Comparison of ENCODE assay signal across 10 mouse cellular contexts in genomic region chr12:17510158-17510557, GRCm38 (mm10). TPM values are rescaled to one million over a fixed set of nuclear protein-coding genes. Genes with fewer than 3 reads are reported as not detected.
DNase-seq lines count a peak whose midpoint lies in the region; ATAC-seq and TF ChIP-seq lines count a peak whose summit lies in the region.
"Had no signal": no experiment of that assay in that cellular context is flagged by ENCODE, and none has a peak within 500 bp of the region (broad histone marks: within the 10 kb centered on the region; RNA-seq: fewer than 3 reads in every experiment).

No protein-coding gene starts in this region.

- no peak for TF ChIP-seq CTCF in stomach, postnatal 0 days (IDR thresholded peaks at IDR 0.05; ENCODE audit: low read depth)
- TF ChIP-seq CTCF in gastrocnemius, adult 2 months (IDR thresholded peaks at IDR 0.05): no peak

- no peak overlapping the region for H3K27ac ChIP-seq in stomach, postnatal 0 days (replicated peaks)
- H3K27ac ChIP-seq in gastrocnemius, adult 2 months: no peak overlapping the region
- H3K27ac ChIP-seq: stomach, embryonic 15.5 days had no signal

- H3K36me3 ChIP-seq in stomach, postnatal 0 days (ENCODE audit: control insufficient read depth, insufficient read depth, low read length): no peaks in the 10 kb centered on the region
- H3K36me3 ChIP-seq: stomach, embryonic 15.5 days had no signal

- H3K4me1 ChIP-seq in stomach, postnatal 0 days (replicated peaks; ENCODE audit: control insufficient read depth, insufficient read depth): no peaks in the 10 kb centered on the region
- H3K4me1 ChIP-seq: stomach, embryonic 15.5 days had no signal

- no peak overlapping the region for H3K9ac ChIP-seq in stomach, postnatal 0 days (ENCODE audit: low read length)
- H3K9ac ChIP-seq: stomach, embryonic 15.5 days had no signal

- ATAC-seq in stomach, postnatal 0 days (ENCODE audit: low FRiP score, low TSS enrichment): peak; percentile 41; the same call in 1 of the 2 replicates

- WGBS in stomach, postnatal 0 days: 40% methylated on average over 12 of the region's 12 CpGs

- no peak for TF ChIP-seq EP300 in stomach, postnatal 0 days (optimal IDR thresholded peaks at IDR 0.05)

- H3K4me3 ChIP-seq in stomach, postnatal 0 days (ENCODE audit: low read depth, low read length): no peak overlapping the region
- H3K4me3 ChIP-seq in gastrocnemius, adult 2 months: no peak overlapping the region
- H3K4me3 ChIP-seq: megakaryocyte, embryonic 14.5 days; stomach, embryonic 15.5 days had no signal

- no peaks in the 10 kb centered on the region for H3K9me3 ChIP-seq in stomach, postnatal 0 days (ENCODE audit: control insufficient read depth, low read length)
- H3K9me3 ChIP-seq: megakaryocyte, embryonic 14.5 days; stomach, embryonic 15.5 days had no signal

- peak; percentile 71 for DNase-seq in ovary, adult 18-20 months (ENCODE audit: low spot score)
- DNase-seq in ovary, postnatal 10 days (ENCODE audit: low spot score): no peak
- peak; percentile 93 for DNase-seq in adrenal gland, adult 8-10 months
- peak; percentile 57 for DNase-seq in heart, postnatal 4 days
- DNase-seq in stomach, postnatal 0 days (ENCODE audit: low spot score): no peak
- no peak for DNase-seq in kidney, postnatal 36 days
- DNase-seq in gastrocnemius, adult 2 months: no peak
- DNase-seq: cerebellum, adult 11-12 months had no signal

- intact Hi-C loops in gastrocnemius, adult 2 months (cut with DNase I): no loop called here

- no peak overlapping the region for H3K4me2 ChIP-seq in stomach, postnatal 0 days (replicated peaks; ENCODE audit: low read depth)
- H3K4me2 ChIP-seq: stomach, embryonic 15.5 days had no signal

- H3K27me3 ChIP-seq in stomach, postnatal 0 days (ENCODE audit: control insufficient read depth, insufficient read depth, low read length): no peaks in the 10 kb centered on the region
- H3K27me3 ChIP-seq: stomach, embryonic 15.5 days had no signal

RNA-seq across cellular contexts. Expression of gene Odc1, which starts 34.4 kb away (rescaled TPM):
- total RNA-seq in adrenal gland, adult 8-10 months (2022): 100 to 1,000 TPM; 298 to 415 (median 329) TPM
- total RNA-seq in heart, postnatal 4 days (2021): 100 to 1,000 TPM; 158 to 160 TPM
- 67.7 and 70.4 TPM in 2 replicates for polyA plus RNA-seq in stomach, postnatal 0 days (2015; fragmentation: Nextera tagmentation; extraction: Ambion mirVana)
- total RNA-seq in gastrocnemius, adult 2 months (2021): 100 to 1,000 TPM in 1 of 2 experiments, 10 to 100 TPM in 1; 50.3 to 379 TPM

Comparison
In these comparisons a context has a peak if more than half of its experiments do, and no peak if none do; other contexts are left out.
1. DNase-seq: peak in ovary, adult 18-20 months (single experiment), adrenal gland, adult 8-10 months (single experiment) and heart, postnatal 4 days (single experiment); none in ovary, postnatal 10 days (single experiment), stomach, postnatal 0 days (single experiment), kidney, postnatal 36 days (0 of 2) and gastrocnemius, adult 2 months (single experiment).